Mouse (Mus musculus) bone marrow macrophage, adult 2 months (primary cell): ENCODE measurements around the gene Gm21209. TPM values are rescaled to one million over a fixed set of nuclear protein-coding genes. Genes with fewer than 3 reads are reported as not detected.
"Not testable (repeated sequence)": the region's sequence is repeated elsewhere in the genome, so short reads cannot be mapped to it uniquely, and the experiment has no call there.

Experiments
- H3K27ac ChIP-seq: 2 replicates; pipeline ENCODE4 v1.5.1; 2012; ENCODE audit warnings: low read depth, low read length; ENCODE audit not compliant: insufficient read depth
- H3K4me1 ChIP-seq: 2 replicates; pipeline ENCODE4 v1.6.1; 2012; ENCODE audit warnings: low read length; ENCODE audit not compliant: control insufficient read depth, insufficient read depth
- H3K4me3 ChIP-seq: 2 replicates; pipeline ENCODE4 v1.5.1; 2012; ENCODE audit warnings: mild to moderate bottlenecking, low read length, moderate library complexity; ENCODE audit not compliant: insufficient read depth
- polyA plus RNA-seq: library from polyadenylated mRNA; stranded (reverse); fragments of >200 nt; gene quantifications from 2 replicates; pipeline ENCODE4 v1.2.4, GENCODE M21; 2012; ENCODE audit not compliant: missing spikeins, insufficient read depth, insufficient read length

Gm21209 gene
- polyA plus RNA-seq, result not detected in 2 replicates

DNA sequence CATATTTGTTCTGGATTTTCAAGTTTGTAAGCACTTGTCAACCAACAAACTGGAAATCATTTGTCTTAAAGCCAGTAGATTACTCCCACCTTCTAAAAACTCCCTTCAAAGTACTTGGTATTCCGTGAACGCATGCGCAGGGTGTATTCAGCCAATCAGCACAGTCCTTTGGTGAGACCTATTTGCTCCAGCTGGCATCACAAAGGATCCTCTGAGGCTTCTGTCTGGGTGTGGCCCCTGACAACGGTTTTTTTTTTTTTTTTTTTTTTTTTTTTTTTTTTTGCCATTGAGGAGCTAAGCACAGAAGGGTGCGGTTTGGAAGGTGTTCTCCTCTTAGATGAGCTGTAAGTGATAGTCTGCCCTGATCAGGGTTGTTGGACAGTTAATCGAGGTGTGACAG, at the start of gene Gm21209:
Gene Gm21209, plus strand, starts transcription at position 301 of the 400 bp plus-strand sequence.
- H3K4me1 ChIP-seq, H3K27ac ChIP-seq, H3K4me3 ChIP-seq: not testable (repeated sequence)
